Mouse (Mus musculus) spleen, adult 18-20 months (tissue): ENCODE results near the gene Aknad1.

Experiments
- DNase-seq, 2 experiments: peaks; one replicate each; pipeline ENCODE4 v3.0.0; 2022; ENCODE audit warnings: mixed read lengths in 2 of 2

Aknad1 gene

GRCm38 (mm10) chr3:108788455-108788794 is 49.0 kb downstream of the Aknad1 start:
- no peak for DNase-seq

GRCm38 (mm10) chr3:108789299-108789698 is 49.8 kb downstream of the Aknad1 start:
- DNase-seq, result no peak

GRCm38 (mm10) chr3:108790499-108790898 is 51.0 kb downstream of the Aknad1 start:
- no peak for DNase-seq

- no peak for DNase-seq
These were observed 51.7 kb downstream of the Aknad1 start for GRCm38 (mm10) chr3:108791054-108791706.

- no peak for DNase-seq
These were observed 53.0 kb downstream of the Aknad1 start for GRCm38 (mm10) chr3:108792420-108792819.

- DNase-seq, result no peak
These were observed 55.3 kb downstream of the Aknad1 start for GRCm38 (mm10) chr3:108794780-108795179.

- no peak for DNase-seq
These were observed 56.3 kb downstream of the Aknad1 start for GRCm38 (mm10) chr3:108795554-108796299.

GRCm38 (mm10) chr3:108796386-108796785 is 56.9 kb downstream of the Aknad1 start:
- DNase-seq, result no peak

- no peak for DNase-seq
These were observed 58.3 kb downstream of the Aknad1 start for GRCm38 (mm10) chr3:108797723-108798122.

GRCm38 (mm10) chr3:108798375-108798774 is 58.9 kb downstream of the Aknad1 start:
- no peak for DNase-seq

GRCm38 (mm10) chr3:108805622-108806021 is 66.2 kb downstream of the Aknad1 start:
- no peak for DNase-seq

- no peak for DNase-seq
These were observed 71.3 kb downstream of the Aknad1 start for GRCm38 (mm10) chr3:108810747-108811263.

- no peak for DNase-seq
These were observed 76.2 kb downstream of the Aknad1 start for GRCm38 (mm10) chr3:108815631-108816030.

GRCm38 (mm10) chr3:108830493-108830892 is 91.0 kb downstream of the Aknad1 start:
- DNase-seq, result no peak

- no peak for DNase-seq
These were observed 92.3 kb downstream of the Aknad1 start for GRCm38 (mm10) chr3:108831750-108832149.
